Mouse (Mus musculus) liver, embryonic 14.5 days (tissue): ENCODE data around the gene Nsmce4a.

Experiments used
- CTCF ChIP-seq: IDR thresholded peaks from 2 replicates; pipeline ENCODE4 v1.5.1; 2016; ENCODE audit warnings: antibody characterized with exemption, low read depth, control low read depth
- EP300 ChIP-seq: IDR thresholded peaks from 2 replicates; pipeline ENCODE4 v1.6.1; 2016; ENCODE audit warnings: antibody characterized with exemption, low read depth

- no peak for TF ChIP-seq CTCF
- TF ChIP-seq EP300: no peak
Observed at GRCm38 (mm10) chr7:130540176-130540575, 32.7 kb downstream of the Nsmce4a start.
